Mouse (Mus musculus) left cerebral cortex, postnatal 10 days (tissue): ENCODE results near the gene Gm6904. TPM values are rescaled to one million over a fixed set of nuclear protein-coding genes. Genes with fewer than 3 reads are reported as not detected.
A peak's percentile ranks its signal among the peaks of the same experiment; 100 is the strongest.
"Not testable (repeated sequence)": the region's sequence is repeated elsewhere in the genome, so short reads cannot be mapped to it uniquely, and the experiment has no call there.

ENCODE experiments used
- DNase-seq, 2 experiments: peaks; one replicate each; pipeline ENCODE4 v3.0.0; 2021 to 2022; ENCODE audit warnings: low spot score in 2 of 2, mixed read lengths in 1 of 2; ENCODE audit errors: extremely low spot score in 1 of 2
- intact Hi-C: fragments of 180-260 bp; cut with DNase I; formaldehyde crosslinking; loops from one replicate; pipeline ENCODE4 v1.15.1; 2025
- total RNA-seq, 2 experiments: library from RNA; stranded (reverse); gene quantifications; 2 replicates each; pipeline ENCODE4 v1.2.3; 2021

The Gm6904 gene
- not detected for total RNA-seq

DNA sequence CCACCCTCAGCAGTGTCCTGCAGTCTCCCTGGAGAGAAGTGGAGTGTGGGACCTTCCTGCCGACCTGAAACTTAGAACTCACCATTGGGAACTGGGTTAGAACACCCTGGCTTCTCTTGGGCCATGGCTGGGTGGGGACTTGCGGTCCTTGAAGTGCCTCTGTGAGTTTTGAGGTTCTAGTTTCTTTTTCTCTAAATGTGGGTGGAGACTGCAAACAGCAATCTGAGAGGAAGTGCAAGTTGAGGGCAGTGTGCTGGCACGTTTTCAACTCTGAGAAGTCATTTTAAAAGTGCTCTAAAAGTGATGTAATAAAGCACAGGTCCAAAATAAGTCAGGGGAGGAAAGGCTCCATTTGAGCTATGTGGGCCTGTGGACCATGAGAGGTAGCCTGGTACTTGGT, at the start of gene Gm6904:
Gm6904 (minus strand) TSS at position 161 of the 400 bp plus-strand sequence.
- intact Hi-C loops, result no loop called here
- no peak for DNase-seq

DNA sequence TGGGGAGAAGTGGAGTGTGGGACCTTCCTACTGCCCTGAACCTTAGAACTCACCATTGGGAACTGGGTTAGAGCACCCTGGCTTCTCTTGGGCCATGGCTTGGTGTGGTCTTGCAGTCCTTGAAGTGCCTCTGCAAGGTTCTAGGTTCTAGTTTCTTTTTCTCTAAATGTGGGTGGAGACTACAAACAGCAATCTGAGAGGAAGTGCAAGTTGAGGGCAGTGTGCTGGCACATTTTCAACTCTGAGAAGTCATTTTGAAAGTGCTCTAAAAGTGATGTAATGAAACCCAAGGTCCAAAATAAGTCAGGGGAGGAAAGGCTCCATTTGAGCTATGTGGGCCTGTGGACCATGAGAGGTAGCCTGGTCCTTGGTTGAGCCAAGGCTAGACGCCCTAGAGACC, 37.4 kb upstream of the Gm6904 start, which contains the start of gene Phf11a:
Phf11a (minus strand) TSS at position 132 of the 400 bp plus-strand sequence.
- DNase-seq, intact Hi-C loops: not testable (repeated sequence)

DNA sequence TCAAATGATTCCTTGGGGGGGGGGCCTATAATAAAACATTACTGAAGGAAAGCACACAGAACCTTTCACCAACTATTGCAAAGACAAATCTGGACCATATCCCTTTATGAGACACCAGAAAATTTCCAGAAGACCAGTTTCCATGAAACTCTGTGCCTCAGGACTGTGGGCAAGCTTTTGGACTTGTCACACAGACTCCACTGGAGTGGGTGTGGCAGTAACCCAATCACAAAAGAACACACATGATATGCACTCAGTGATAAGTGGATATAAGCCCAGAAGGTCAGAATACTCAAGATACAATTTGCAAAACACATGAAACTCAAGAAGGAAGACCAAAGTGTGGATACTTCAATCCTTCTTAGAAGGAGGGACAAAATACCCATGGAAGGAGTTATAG, 31.8 kb upstream of the Gm6904 start:
- DNase-seq, intact Hi-C loops: not testable (repeated sequence)

DNA sequence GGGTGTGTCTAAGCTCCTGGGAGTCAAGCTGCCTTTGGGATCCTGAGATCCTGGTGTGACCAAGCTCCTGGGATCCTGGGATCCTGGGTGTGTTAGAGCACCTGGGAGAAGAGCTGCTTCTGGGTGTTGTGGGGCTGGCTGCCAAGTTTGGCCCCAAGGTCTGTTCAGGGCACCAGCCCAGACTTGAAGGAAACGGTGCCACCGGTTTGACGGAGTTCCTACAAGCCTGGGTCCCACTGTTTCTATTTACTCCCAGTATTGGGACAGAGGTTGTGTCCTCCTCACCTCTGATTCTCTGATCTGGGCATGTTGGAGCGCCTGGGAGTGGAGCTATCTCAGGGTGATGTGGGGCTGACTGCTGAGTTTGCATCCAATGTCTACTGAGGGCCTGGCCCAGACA, 14.9 kb upstream of the Gm6904 start:
- intact Hi-C loops, DNase-seq: not testable (repeated sequence)

DNA sequence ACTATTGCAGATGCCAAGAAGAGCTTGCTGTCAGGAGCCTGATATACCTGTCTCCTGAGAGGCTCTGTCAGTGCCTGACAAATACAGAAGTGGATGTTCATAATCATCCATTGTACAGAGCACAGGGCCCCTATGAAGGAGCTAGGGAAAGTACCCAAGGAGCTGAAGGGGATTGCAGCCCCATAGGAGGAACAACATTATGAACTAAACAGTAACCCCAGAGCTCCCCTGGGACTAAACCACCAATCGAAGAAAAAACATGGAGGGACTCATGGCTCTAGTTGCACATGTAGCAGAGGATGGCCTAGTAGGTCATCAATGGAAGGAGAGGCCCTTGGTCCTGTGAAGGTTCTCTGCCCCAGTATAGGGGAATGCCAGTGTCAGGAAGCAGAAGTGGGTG, 4.2 kb downstream of the Gm6904 start:
- intact Hi-C loops, DNase-seq: not testable (repeated sequence)

DNA sequence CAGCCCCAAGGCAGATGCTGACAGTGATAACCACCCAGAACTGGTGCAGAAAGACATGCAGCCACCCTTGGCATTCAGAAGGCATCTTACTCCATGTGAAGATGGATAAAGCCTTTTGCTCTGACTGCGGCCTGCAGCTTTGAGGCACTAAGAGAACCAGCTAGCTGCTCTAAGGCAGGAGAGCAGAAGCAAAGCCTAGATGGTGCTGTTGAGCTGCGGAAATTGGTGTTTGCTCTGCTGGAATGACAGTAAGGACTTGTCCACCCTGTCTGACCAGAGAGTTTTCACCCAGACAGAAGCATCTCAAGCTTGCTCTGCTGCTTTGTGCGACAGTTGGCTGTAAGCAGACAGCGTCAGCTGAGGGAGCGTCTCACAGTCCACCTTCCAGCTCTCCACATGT, 9.7 kb downstream of the Gm6904 start:
- intact Hi-C loops, result not testable (repeated sequence)
- peak in 1 of 2 experiments; percentile 24 for DNase-seq

DNA sequence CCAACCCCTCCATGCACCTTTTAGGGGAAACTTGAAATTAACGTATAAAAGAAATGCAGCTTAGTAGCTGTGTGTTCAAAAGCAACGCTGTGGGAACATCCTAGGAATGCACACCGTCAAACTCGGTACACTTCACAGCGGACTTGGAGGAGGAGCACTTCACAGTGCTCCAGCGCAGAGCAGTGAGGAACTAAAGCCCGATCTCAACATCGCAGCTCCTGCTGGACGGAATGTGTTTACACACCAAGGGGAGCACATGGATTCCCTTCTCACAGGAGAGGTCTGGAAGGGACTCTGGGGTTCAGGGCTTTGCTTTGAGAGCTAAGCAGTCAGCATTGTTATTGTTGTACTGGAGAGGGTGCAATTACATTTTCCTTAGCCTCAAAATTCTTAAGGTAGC, 26.4 kb downstream of the Gm6904 start:
- no peak for DNase-seq
- intact Hi-C loops, result loop anchor here (10.0 kb wide), 1 partner anchor 321 kb away; no protein-coding TSS in a partner anchor

DNA sequence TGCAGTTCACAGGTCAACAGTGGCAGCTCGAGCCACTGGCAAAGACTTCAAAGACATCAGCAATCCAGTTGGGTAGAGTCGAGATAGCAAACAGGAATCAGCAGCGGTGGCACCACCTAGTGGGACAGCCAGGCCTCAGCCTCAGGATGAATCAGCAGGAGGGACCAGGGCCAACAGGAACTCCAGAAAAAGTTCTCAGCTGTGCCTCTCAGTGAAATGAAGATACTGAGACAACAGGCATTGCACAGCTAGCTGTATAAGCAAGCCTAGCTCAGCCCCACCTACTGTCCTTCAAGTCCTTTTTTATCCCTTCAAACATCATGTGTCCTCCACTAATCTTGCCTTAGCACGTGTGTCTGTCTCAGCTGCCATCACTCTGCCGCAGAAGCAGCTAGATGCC, 28.0 kb downstream of the Gm6904 start:
- intact Hi-C loops, result loop anchor here (10.0 kb wide), 1 partner anchor 323 kb away; no protein-coding TSS in a partner anchor
- DNase-seq, result peak in 1 of 2 experiments; percentile 33

DNA sequence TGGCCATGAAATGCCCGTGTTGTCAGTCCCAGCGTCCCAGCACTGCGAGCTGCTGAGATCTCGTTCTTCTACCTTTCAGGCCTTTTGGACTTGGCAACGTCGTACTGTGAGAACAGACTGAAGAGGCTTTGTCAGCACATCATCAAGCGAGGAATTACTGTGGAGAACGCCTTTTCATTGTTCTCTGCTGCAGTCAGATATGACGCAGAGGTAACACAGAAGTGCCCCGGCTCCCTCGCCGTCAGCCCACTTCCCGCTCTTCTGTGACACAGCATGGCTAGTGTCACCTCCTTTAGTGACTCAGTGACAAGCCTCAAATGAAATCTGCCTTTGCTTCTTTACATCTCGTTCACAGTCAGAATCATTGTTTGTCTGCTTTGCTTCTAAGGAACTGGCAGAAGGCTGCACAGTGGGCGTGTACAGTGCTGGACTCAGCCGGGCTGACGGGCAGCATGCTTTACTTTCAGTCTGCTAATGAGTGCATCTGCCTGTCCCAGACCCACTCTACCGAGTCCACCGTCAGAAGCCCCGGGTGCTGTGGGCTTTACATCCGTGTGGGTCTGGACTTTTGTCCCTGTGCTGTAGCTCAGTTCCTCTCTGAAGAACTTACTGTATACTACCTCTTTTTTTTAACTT, 29.6 kb downstream of the Gm6904 start:
- intact Hi-C loops, result loop anchor here (10.0 kb wide), 1 partner anchor 324 kb away; no protein-coding TSS in a partner anchor
- no peak for DNase-seq

DNA sequence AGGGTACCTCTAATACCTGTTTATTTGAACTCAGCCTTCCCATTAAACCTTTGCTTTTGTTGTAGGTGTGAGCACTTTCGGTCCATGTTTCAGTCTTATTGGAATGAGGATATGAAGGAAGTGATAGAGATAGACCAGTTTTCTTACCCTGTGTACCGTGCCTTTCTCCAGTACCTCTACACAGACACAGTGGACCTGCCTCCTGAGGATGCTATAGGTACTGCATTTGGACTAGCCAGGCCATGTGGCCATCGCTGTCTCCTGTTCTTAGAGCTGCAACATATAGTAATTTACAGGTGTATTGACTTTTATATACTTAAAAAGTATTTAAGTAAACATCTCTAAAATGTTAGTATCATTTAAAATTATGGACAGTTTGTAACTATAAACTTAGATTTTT, 30.2 kb downstream of the Gm6904 start:
- no peak for DNase-seq
- intact Hi-C loops, result loop anchor here (10.0 kb wide), 1 partner anchor 325 kb away; no protein-coding TSS in a partner anchor

DNA sequence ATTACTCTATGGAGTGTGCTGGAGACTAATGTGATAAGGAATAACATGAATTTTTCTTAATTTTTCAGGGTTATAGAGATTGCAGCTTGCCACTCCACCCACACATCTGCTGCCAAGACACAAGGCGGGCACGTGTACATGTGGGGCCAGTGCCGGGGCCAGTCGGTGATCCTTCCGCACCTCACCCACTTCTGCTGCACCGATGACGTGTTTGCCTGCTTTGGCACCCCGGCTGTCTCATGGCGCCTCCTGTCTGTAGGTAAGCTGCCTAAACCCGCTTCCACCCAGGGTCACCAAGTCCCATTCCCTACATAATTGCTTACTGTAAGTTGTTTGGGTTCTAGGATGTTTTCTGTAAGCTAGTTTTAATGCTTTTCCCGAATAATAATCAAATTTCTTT, 33.8 kb downstream of the Gm6904 start:
- intact Hi-C loops, result no loop called here
- DNase-seq, result no peak

DNA sequence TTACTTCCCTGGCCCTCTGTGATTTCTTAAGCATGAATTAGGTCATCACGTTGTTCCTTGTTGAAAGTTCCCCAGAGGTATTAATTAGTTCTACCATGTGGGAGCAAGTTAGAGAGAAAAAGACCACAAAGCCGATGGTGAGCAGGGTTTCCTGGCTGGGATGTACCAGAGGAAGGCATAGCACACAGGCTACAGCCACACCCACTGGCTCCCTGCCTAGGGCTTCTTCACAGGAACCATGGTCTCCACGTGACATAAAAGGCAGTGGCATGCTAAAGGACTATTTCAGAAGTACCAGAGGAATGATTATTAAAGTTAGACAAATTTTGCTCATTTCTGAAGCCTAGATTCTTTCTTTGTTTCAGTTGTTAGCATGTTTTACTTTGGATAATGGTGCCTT, 40.8 kb downstream of the Gm6904 start:
- intact Hi-C loops, result no loop called here
- DNase-seq, result peak in 1 of 2 experiments; percentile 36

DNA sequence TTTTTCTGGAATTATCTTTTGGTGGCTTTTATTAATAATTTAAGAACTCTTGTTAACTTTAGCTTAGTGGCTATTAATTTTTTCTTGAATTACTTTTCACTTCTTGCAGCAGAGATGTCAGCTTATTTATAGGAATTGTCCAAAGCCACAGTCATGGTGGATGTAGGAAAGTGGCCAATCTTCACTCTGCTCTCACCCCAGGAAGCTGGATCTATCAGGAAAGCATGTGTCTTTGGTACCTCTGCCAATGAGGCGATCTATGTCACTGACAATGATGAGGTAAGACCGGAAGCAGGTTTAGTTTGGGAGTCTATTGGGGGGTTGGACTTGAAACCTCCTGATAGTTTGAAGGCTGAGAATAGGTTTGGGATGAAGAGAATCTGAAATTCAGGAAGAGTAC, 50.2 kb downstream of the Gm6904 start:
- no peak for DNase-seq
- intact Hi-C loops, result no loop called here

DNA sequence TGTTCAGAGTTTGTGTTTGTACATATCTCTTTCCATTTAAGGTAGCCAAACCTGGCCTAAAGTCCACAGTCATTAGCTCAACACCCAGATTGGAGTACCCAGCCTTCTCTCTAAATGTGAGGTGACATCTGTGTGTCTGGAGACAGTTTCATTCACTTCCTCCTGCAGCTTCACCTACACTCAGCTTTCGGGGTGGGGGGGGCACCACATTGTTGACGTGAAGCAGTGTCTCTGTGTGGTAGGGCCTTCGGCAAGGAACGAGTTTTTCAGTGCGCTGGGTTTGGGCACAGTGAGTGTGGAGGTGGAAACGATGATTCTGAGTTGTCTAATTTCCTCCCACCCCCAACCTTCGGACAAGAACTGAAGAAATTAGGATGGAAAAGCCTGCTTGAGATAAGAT, 51.0 kb downstream of the Gm6904 start:
- DNase-seq, result no peak
- intact Hi-C loops, result no loop called here

DNA sequence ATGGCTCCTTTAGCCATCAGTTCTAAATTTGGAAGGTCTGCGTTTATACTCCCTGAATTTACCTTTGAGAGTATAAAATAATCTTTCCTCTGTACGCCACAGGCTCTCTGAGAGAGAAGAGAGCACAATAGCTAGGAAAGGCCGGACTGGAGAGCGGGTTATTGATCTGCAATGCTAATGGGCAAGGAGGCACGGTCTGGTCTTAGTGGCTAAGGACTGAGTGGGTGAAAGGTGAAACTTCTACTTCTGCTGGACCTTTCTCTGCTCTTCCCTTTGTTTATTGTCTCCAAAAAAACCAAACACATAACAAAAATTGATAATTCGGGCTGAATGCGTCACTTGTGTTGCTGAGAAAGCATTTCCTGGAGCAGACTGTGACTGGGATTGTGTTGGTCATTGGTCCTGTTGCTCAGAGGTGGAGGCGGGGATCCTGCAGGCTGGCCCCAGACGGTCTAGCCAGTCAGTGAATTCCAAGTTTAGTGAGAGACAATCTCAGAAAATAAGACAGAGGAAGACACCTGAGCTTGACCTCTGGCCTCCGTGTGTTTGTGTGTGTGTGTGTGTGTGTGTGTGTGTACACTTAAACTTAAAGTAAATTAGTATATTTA, 53.9 kb downstream of the Gm6904 start:
- DNase-seq, result no peak
- intact Hi-C loops, result no loop called here

DNA sequence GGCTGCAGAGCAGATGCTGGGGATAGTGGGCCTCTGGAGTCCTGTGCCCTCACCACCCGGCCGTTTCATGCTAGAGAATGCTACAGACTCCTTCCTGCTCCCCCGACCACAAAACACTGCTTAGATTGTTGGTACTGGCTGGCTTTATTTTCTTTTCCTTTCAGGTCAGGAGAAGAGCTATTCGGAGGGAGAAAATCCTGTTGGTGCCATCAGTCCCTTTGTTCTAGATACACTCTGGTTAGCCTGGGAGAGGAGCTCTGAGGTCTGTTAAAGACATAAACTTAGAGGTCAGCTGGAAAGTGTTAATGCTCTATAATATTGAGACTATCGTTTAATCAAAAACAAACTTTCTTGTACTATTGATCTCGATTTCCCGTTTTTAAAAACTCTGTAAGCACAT, 54.6 kb downstream of the Gm6904 start:
- intact Hi-C loops, result no loop called here
- DNase-seq, result no peak

DNA sequence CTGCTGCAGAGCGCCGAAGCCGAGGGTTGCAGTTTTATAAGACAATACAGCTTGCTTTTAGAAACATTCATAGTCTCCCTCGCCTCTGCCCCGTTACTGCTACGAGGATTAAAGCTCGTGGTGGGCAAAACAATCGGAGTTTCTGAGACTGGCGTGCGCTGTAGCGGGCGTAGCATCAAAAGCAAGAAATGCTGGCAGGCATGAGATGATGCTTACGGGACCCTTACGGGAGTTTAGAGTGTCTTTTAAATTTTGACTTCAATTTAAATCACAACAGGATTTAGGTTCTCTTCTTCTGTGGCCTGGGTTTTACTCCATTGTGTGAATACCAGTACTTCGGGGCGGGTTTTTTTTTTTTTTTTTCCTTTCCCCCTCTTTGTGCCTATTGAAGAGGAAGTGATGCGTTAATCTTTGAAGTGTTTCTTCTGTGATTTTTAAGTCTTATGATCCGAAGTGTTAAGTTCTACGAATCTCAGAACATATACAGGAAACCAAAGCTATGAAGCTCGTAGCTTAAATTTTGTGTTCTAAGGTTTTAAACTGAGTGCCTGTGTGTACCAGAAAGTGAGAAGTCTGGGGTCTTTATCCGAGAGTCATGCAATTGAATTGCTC, 58.3 kb downstream of the Gm6904 start:
- no peak for DNase-seq
- intact Hi-C loops, result no loop called here

DNA sequence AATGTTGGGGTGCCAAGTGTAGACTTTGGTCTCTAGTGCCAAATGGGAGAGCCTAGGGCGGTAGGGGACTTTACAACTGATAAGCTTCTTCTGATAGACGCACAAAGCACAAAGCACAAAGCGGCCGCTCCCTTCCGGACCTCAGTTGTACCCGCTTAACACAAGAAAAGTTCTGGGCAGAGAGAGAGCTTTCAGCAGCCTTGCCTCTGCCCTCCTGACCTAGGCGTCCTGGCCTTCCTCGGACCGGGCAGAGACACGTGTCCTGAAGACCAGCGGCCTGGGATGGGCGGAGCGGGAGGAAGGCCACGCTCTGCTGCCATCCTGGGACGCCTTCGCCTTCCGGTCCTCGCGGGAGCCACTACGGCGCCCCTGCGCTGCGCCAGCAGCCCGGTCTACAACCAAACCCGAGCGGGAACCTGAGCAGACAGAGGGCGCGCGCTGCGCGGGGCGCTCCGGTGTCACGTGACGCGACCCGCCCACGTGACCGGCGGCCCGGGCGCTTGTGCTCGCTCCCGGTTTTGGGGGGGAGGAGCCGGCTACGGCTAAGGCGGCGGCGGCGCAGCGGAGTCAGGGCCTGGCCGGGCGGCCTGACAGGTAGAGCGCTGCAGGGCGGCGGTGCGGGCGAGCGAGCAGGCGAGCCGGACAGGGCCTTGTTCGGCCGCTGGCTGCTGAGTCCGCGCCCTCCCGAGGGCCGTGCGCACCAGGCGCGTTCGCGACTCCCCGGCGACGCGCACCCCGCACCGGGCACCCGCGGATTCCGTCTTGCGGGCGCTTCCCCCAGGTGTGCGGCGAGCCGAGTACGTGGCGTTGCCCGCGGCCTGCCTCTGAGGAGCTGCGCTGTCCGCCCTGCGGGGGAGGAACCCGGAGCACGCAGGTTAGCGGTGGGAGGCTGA, 59.1 kb downstream of the Gm6904 start, which contains the start of gene Rcbtb1:
Rcbtb1 (plus strand) TSS at position 499 of the 893 bp plus-strand sequence.
- intact Hi-C loops, result no loop called here
- DNase-seq, result peak; percentile 86 to 94
